Mouse (Mus musculus): ENCODE measurements around the gene Pde4d.

Pde4d gene

GRCm38 (mm10) chr13:108836314-108836713, 386.6 kb downstream of the Pde4d start:
- DNase-seq, result no peak

GRCm38 (mm10) chr13:108839142-108839541, 389.4 kb downstream of the Pde4d start:
- DNase-seq, result no peak

- peak; percentile 33 for DNase-seq
Measured at GRCm38 (mm10) chr13:108854090-108854489, 404.3 kb downstream of the Pde4d start.

GRCm38 (mm10) chr13:108856776-108857435, 407.2 kb downstream of the Pde4d start:
- DNase-seq, result no peak

GRCm38 (mm10) chr13:108859336-108859735, 409.6 kb downstream of the Pde4d start:
- DNase-seq, result no peak

- DNase-seq, result no peak
Measured at GRCm38 (mm10) chr13:108860737-108861136, 411.0 kb downstream of the Pde4d start.

GRCm38 (mm10) chr13:108861707-108862106, 412.0 kb downstream of the Pde4d start:
- DNase-seq, result no peak

- DNase-seq, result no peak
Measured at GRCm38 (mm10) chr13:108862173-108862572, 412.4 kb downstream of the Pde4d start.

GRCm38 (mm10) chr13:108900160-108900559, 450.4 kb downstream of the Pde4d start:
- no peak for DNase-seq

GRCm38 (mm10) chr13:108905121-108905520, 455.4 kb downstream of the Pde4d start:
- peak; percentile 53 for DNase-seq

- no peak for DNase-seq
Measured at GRCm38 (mm10) chr13:108909193-108909592, 459.4 kb downstream of the Pde4d start.

GRCm38 (mm10) chr13:108914626-108915025, 464.9 kb downstream of the Pde4d start:
- no peak for DNase-seq

GRCm38 (mm10) chr13:108921146-108921545, 471.4 kb downstream of the Pde4d start:
- no peak for DNase-seq

- DNase-seq, result no peak
Measured at GRCm38 (mm10) chr13:108934854-108935253, 485.1 kb downstream of the Pde4d start.

- DNase-seq, result no peak
Measured at GRCm38 (mm10) chr13:108937272-108937671, 487.5 kb downstream of the Pde4d start.

GRCm38 (mm10) chr13:108952911-108953310, 503.2 kb downstream of the Pde4d start:
- DNase-seq, result no peak

GRCm38 (mm10) chr13:108956059-108956458, 506.3 kb downstream of the Pde4d start:
- DNase-seq, result no peak

- no peak for DNase-seq
Measured at GRCm38 (mm10) chr13:108964056-108964455, 514.3 kb downstream of the Pde4d start.

GRCm38 (mm10) chr13:108981144-108981543, 531.4 kb downstream of the Pde4d start:
- no peak for DNase-seq

- DNase-seq, result no peak
Measured at GRCm38 (mm10) chr13:108998739-108999138, 549.0 kb downstream of the Pde4d start.

- DNase-seq, result no peak
Measured at GRCm38 (mm10) chr13:109024703-109025102, 575.0 kb downstream of the Pde4d start.

GRCm38 (mm10) chr13:109047126-109047525, 597.4 kb downstream of the Pde4d start:
- no peak for DNase-seq

- DNase-seq, result no peak
Measured at GRCm38 (mm10) chr13:109052805-109053204, 603.1 kb downstream of the Pde4d start.

GRCm38 (mm10) chr13:109053242-109054018, 603.7 kb downstream of the Pde4d start:
- no peak for DNase-seq
